Mouse (Mus musculus): ENCODE measurements around the gene Trem1.

Gene Trem1

DNA sequence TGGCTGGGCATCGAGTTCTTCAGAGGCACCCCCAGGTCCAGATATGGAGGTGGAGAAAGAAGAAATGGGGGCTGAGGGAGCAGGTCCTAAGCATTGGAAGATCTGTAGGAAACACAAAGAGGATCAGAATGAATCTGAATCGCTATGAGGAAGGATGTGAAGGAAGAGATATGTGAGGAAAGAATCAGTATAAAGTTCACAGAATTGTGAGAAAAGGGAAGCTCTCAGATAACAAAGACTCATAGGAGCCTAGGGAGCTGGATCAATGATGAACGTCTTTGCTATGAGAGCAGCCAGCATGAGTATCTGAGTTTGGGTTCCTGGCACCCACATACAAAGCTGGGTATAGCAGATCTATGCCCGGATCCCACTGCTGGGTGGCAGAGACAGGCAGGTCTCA is 37.3 kb downstream of the Trem1 start:
- no peak for DNase-seq

- no peak for DNase-seq
Measured at GRCm38 (mm10) chr17:48272158-48272557, 39.6 kb downstream of the Trem1 start.

DNA sequence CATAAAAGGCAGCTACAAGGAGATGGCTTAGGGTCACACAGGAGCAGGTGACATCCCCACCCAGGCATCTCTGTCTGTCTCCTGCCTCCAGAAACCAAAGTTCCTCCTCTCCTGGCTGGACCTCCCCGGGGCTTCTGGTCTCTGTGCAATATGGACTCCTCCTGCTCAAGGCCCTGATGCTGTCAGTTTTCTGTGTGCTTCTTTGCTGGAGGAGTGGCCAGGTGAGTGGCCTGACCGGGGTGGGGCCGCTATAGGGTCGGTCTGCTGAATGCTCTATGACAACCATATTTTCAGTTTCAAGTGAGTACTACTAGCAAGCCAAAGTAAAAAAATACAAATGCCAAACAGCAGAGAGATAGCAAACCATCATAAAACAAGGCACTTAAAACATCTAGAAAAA is 40.0 kb downstream of the Trem1 start:
- no peak for DNase-seq

DNA sequence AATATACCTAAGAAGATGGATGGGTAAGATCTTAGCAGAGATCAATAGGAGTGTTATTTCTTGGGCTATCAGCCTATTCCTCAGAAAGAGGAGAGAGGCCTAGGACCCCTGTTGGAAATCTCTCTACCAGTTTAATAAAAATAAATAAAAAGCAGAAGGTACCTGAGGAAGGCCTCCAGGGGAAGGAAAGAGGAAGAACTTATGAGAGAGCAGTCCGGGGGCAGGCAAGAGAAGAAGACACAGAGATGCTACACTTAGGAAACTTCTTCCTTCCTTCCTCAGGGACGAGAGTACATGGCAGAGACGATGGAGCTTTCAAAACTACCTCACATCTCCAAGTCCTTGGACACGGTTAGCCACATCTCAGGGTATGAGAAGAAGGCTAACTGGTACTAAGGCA is 41.5 kb downstream of the Trem1 start:
- DNase-seq, result no peak

- peak; percentile 68 to 90 for DNase-seq
Measured at GRCm38 (mm10) chr17:48274885-48275284, 42.3 kb downstream of the Trem1 start.

DNA sequence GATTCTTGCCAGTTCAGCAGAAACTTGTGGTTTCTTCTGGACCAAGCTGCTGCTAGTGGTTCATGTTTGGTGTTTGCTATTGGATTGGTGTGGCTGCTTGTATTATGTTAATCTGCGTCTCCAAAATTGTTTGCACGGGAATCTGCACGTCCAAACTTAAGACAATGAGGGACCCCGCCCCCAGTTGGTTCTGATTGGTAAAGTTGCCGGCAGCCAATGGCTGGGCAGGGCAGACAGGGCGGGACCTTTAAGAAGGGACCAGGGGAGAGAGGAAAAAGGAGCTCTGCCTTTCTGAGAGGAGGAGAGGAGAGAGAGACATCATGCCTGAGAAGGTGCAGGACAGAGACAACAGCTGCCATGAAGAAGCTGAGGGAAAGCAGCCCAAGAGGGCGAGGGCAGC is 43.2 kb downstream of the Trem1 start:
- no peak for DNase-seq

DNA sequence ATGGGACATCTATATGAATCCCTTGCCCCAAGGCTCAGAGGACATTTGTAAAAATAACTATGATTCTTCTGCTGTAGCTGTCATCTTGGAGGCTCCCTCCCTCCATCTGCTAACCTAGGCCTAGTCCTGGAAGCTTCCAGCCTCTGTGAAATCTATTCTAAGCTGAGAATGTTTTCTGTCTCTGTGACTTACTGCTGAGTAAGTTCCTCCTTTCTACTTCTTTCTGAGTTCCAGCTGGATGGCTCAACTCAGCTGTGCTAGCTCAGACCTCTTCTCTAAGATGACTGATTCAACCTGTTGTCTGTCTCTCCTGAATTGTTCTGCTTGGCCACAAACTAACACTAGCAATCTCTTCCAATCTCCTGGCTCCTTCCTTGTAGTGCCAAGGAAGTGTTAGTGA is 45.8 kb downstream of the Trem1 start:
- no peak for DNase-seq

DNA sequence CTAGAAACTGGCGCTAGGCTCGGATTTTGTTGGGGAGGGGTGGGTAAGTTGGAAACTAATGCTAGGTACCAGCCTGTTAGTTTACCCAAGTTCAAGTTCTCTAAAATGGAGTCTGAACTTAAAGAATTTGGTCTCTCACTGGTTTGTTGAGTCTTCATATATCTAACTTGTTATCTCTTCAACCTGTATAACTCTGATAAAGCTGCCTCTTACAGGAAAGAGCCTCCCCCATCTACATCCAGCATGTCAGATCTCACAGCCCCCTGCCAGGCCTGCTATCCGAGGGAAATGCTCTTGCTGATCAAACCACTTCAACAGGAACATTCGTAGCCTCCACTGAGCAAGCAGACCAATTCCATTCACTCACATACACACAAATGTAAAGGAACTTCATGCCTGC is 46.4 kb downstream of the Trem1 start:
- DNase-seq, result no peak

DNA sequence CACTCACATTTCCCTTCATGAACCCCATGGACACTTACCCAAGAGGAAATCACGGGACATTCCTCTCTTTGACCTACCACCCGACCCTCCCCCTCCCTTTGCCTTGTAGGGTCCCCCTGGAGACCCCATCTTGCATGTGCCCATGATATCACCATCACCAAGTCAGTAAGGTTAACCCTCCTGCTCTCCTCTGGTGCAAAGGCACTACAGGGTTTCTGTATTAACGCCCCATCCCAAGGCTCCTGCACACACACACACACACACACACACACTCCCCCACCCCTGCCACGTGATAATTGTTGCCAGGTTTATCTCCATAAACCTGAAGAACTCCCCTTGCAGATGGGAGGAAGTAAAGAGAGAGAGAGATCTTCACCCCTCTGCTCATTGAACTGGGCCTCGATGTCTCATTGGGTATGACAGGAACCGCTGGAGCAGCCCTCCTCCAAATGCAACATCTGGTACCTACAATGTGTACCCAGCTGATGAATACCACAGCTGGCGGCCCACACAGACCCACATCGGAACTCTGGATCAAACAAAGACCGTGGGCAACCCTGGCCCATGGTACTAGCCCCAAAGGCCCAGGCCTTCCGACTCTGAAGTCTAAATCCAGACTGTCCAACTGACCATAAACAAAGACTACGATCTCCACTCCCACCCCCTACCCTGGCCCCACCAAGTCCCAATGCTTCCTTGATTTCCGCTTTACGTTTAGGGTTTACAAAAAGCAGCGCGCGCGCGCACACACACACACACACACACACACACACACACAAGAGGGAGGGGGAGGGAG is 48.6 kb downstream of the Trem1 start:
- DNase-seq, result no peak

DNA sequence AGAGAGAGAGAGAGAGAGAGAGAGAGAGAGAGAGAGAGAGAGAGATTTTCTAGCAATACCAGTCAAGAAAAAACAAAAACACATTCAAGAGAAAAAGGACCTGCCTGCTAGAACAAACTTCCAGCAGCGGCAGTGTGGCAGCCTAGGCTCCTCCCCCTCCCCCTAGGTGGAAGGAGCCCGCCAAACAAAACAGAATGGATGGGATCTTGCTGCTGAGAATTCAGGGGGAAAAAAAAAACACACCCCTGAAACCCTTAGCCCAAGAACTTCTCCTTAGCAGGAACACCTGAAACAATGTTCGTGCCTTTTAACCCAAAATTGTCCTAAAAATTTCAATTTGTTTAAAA is 49.1 kb downstream of the Trem1 start:
- no peak for DNase-seq

DNA sequence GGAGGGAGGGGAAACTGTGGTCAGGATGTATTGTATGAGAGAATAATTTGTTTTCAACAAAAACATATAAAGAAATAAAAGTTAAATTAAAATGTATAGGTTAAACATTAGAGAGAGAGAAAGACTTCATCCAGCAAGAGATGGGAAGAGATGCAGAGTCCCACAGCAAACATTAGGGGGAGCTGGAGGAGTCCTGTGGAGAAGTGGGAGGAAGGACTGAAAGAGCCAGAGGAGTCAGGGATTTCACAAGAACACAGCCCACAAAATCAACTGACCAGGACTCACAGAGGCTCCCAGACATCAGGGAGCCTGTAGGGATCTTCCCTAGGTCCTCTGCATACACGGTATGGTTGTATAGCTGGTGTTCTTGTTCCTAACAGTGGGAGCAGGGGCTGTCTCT is 54.2 kb downstream of the Trem1 start:
- DNase-seq, result no peak

DNA sequence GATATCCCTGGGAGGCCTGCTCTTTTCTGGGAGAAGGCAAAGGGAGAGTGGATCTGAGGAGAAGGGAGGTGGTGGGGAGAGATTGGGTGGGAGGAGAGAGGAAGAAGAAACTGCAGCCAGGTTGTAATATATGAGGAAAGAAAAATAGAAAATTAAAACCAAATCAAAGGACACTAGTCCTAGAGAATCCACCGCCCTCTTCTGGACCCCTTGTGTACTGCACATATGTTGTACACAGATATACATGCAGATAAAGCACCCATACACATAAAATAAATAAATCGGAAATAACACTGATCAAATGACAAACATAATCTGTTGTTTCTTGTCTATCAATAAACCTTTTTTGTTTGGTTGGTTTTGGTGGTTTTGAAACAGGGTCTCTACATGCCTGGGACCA is 54.7 kb downstream of the Trem1 start:
- DNase-seq, result peak in 1 of 2 experiments; percentile 36

GRCm38 (mm10) chr17:48293500-48294194 is 61.1 kb downstream of the Trem1 start:
- peak in 1 of 2 experiments; percentile 7 for DNase-seq
